In the genomic region with DNA sequence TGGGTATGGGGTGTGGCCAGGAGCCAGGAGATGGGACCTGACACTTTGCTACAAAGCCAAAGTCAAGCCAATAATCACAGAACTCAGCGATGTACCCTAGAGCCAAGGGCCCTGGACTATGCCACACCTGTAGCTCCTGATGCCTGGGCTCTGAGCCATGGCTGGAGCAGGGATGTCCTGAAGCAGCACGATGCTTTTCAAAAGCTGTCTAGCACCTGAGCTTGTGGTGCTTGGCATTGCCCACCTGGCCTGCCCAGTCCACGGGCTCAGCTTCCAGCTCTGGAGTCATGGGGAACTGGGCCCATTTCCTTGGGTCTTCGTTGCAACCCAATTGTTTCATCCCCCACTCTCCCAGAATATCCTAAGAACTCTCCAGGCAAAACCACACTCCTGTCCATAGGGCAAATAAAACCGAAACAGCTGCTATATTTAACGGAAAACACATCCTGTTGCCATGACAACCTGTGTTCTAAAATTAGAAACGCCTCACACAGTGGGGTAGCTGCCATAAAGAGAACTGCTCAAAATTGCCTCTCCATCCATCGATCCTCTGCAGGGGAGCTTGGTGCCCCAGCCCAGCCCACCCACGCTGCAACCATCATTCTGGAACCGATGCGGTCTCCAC, we compare ENCODE assay signal across 8 mouse cellular contexts.
A peak's percentile ranks its signal among the peaks of the same experiment; 100 is the strongest.
DNase-seq lines count a peak whose midpoint lies in the region; ATAC-seq and TF ChIP-seq lines count a peak whose summit lies in the region.

No protein-coding gene starts in this region.

- H3K27me3 ChIP-seq in embryonic facial prominence, embryonic 12.5 days = no peaks in the 10 kb centered on the region
- no peaks in the 10 kb centered on the region for H3K27me3 ChIP-seq in midbrain, embryonic 16.5 days (ENCODE audit: control insufficient read depth, insufficient read depth, low read depth, low read length)

- H3K9ac ChIP-seq in embryonic facial prominence, embryonic 12.5 days = no peak overlapping the region
- peak overlapping the region; percentile 43; the same call in 1 of the 2 replicates for H3K9ac ChIP-seq in midbrain, embryonic 16.5 days (ENCODE audit: low read depth, low read length)

- peak; percentile 88 for DNase-seq in heart, adult 11 months
- DNase-seq in heart, postnatal 14 days = no peak
- DNase-seq in CD4-positive helper T cell, adult 2 months (ENCODE audit: low read depth, low spot score) = peak; percentile 66
- DNase-seq in layer of hippocampus, adult 2 months (ENCODE audit: low spot score in 2 of 2) = peak; percentile 58 to 59
- DNase-seq in urinary bladder, adult 18-20 months (ENCODE audit: low spot score in 2 of 2) = no peak
- DNase-seq in spleen, postnatal 36 days (ENCODE audit: low spot score in 2 of 2) = no peak

- peak overlapping the region; percentile 64; the same call in 1 of the 2 replicates for H3K27ac ChIP-seq in embryonic facial prominence, embryonic 12.5 days
- H3K27ac ChIP-seq in layer of hippocampus, adult 2 months = peak overlapping the region; percentile 82
- H3K27ac ChIP-seq in midbrain, embryonic 16.5 days (ENCODE audit: low read length) = peak overlapping the region; percentile 88

- no peaks in the 10 kb centered on the region for H3K9me3 ChIP-seq in embryonic facial prominence, embryonic 12.5 days
- H3K9me3 ChIP-seq in midbrain, embryonic 16.5 days (replicated peaks; ENCODE audit: control insufficient read depth, low read length, poor library complexity, severe bottlenecking) = no peaks in the 10 kb centered on the region

- no peaks in the 10 kb centered on the region for H3K36me3 ChIP-seq in embryonic facial prominence, embryonic 12.5 days
- H3K36me3 ChIP-seq in midbrain, embryonic 16.5 days (ENCODE audit: control insufficient read depth, insufficient read depth, low read length) = no peaks in the 10 kb centered on the region

- peak overlapping the region; percentile 25; the same call in 1 of the 2 replicates for H3K4me2 ChIP-seq in embryonic facial prominence, embryonic 12.5 days (replicated peaks)
- peak overlapping the region; percentile 38 for H3K4me2 ChIP-seq in midbrain, embryonic 16.5 days (ENCODE audit: low read length)

- peaks cover 19% of the 10 kb centered on the region for H3K4me1 ChIP-seq in embryonic facial prominence, embryonic 12.5 days
- H3K4me1 ChIP-seq in midbrain, embryonic 16.5 days (ENCODE audit: control insufficient read depth, insufficient read depth, low read length) = peaks cover 17% of the 10 kb centered on the region

- 41% methylated on average over 11 of the region's 11 CpGs for WGBS in embryonic facial prominence, embryonic 12.5 days
- 32% methylated on average over 11 of the region's 11 CpGs for WGBS in midbrain, embryonic 16.5 days

- peak; percentile 71; the same call in 1 of the 2 replicates for ATAC-seq in embryonic facial prominence, embryonic 12.5 days (ENCODE audit: insufficient number of reproducible peaks, insufficient read depth, low FRiP score, low TSS enrichment)
- ATAC-seq in midbrain, embryonic 16.5 days = peak; percentile 81

- intact Hi-C loops in heart, postnatal 14 days (cut with DNase I) = no loop called here

- H3K4me3 ChIP-seq in embryonic facial prominence, embryonic 12.5 days = no peak overlapping the region
- H3K4me3 ChIP-seq in layer of hippocampus, adult 2 months = peak overlapping the region; percentile 23; the same call in 1 of the 2 replicates
- no peak overlapping the region for H3K4me3 ChIP-seq in midbrain, embryonic 16.5 days (ENCODE audit: low read depth, low read length)

- no peak for TF ChIP-seq CTCF in layer of hippocampus, adult 2 months (conservative IDR thresholded peaks at IDR 0.05)

Comparison
In these comparisons a context has a peak if more than half of its experiments do, and no peak if none do; other contexts are left out.
1. DNase-seq: peak in heart, adult 11 months (single experiment), CD4-positive helper T cell, adult 2 months (single experiment) and layer of hippocampus, adult 2 months (2 of 2); none in heart, postnatal 14 days (0 of 2), urinary bladder, adult 18-20 months (0 of 2) and spleen, postnatal 36 days (0 of 2).
2. Peak in every context shown above with its lines, with median percentiles within 50 percentile points of each other: H3K27ac ChIP-seq.